Mouse (Mus musculus) layer of hippocampus, postnatal 10 days (tissue): ENCODE results near the gene 4932438H23Rik. TPM values are rescaled to one million over a fixed set of nuclear protein-coding genes. Genes with fewer than 3 reads are reported as not detected.

ENCODE experiments used
- DNase-seq, 2 experiments: peaks; one replicate each; pipeline ENCODE4 v3.0.0; 2021; ENCODE audit warnings: low spot score in 2 of 2
- total RNA-seq, 2 experiments: library from RNA; stranded (reverse); gene quantifications; 2 replicates each; pipeline ENCODE4 v1.2.3; 2021

The 4932438H23Rik gene
- total RNA-seq, 2 experiments from 2014 or later = 1.3 to 1.4 TPM

- no peak for DNase-seq
Measured at GRCm38 (mm10) chr16:91057741-91058140, 37.2 kb downstream of the 4932438H23Rik start.

- DNase-seq = no peak
Measured at GRCm38 (mm10) chr16:91057261-91057660, 37.7 kb downstream of the 4932438H23Rik start.

GRCm38 (mm10) chr16:91056043-91056821 lies 38.7 kb downstream of the 4932438H23Rik start:
- no peak for DNase-seq

- no peak for DNase-seq
Measured at GRCm38 (mm10) chr16:91055150-91055549, 39.8 kb downstream of the 4932438H23Rik start.

- DNase-seq = no peak
Measured at GRCm38 (mm10) chr16:91053599-91053998, 41.3 kb downstream of the 4932438H23Rik start.

- DNase-seq = peak; percentile 53 to 63
Measured at GRCm38 (mm10) chr16:91045511-91045910, 49.4 kb downstream of the 4932438H23Rik start.

- DNase-seq = peak; percentile 99 to 100
Measured at GRCm38 (mm10) chr16:91044270-91045182, 50.4 kb downstream of the 4932438H23Rik start, which contains the start of gene Paxbp1. TSS of gene Paxbp1 (minus strand) at chr16:91044543.

GRCm38 (mm10) chr16:91043461-91044248 lies 51.3 kb downstream of the 4932438H23Rik start:
- peak; percentile 63 to 69 for DNase-seq

GRCm38 (mm10) chr16:91042640-91043039 lies 52.3 kb downstream of the 4932438H23Rik start:
- no peak for DNase-seq

- DNase-seq = no peak
Measured at GRCm38 (mm10) chr16:91035866-91036265, 59.1 kb downstream of the 4932438H23Rik start.

GRCm38 (mm10) chr16:91030751-91031150 lies 64.2 kb downstream of the 4932438H23Rik start:
- DNase-seq = no peak

GRCm38 (mm10) chr16:91029901-91030300 lies 65.0 kb downstream of the 4932438H23Rik start:
- no peak for DNase-seq

GRCm38 (mm10) chr16:91029161-91029743 lies 65.7 kb downstream of the 4932438H23Rik start:
- no peak for DNase-seq

- DNase-seq = no peak
Measured at GRCm38 (mm10) chr16:91026290-91026689, 68.6 kb downstream of the 4932438H23Rik start.

GRCm38 (mm10) chr16:91023384-91023783 lies 71.5 kb downstream of the 4932438H23Rik start:
- DNase-seq = peak in 1 of 2 experiments; percentile 34

GRCm38 (mm10) chr16:91020842-91021483 lies 74.0 kb downstream of the 4932438H23Rik start:
- no peak for DNase-seq

- DNase-seq = no peak
Measured at GRCm38 (mm10) chr16:91019476-91019875, 75.4 kb downstream of the 4932438H23Rik start.

- no peak for DNase-seq
Measured at GRCm38 (mm10) chr16:91015761-91016160, 79.2 kb downstream of the 4932438H23Rik start.

- DNase-seq = no peak
Measured at GRCm38 (mm10) chr16:91011847-91012246, 83.1 kb downstream of the 4932438H23Rik start.
